Mouse (Mus musculus) E14TG2a.4 (cell line): Measurements from ENCODE around the gene Megf11.

Source experiments
- H3K27me3 ChIP-seq: 2 replicates; pipeline ENCODE4 v1.6.1; 2014; ENCODE audit warnings: low read length, control low read depth; ENCODE audit not compliant: insufficient read depth
- H3K36me3 ChIP-seq: 2 replicates; pipeline ENCODE4 v1.6.1; 2014; ENCODE audit warnings: low read length, control low read depth; ENCODE audit not compliant: insufficient read depth
- H3K4me1 ChIP-seq: replicated peaks from 2 replicates; pipeline ENCODE4 v1.6.1; 2014; ENCODE audit warnings: low read depth, low read length, control low read depth
- H3K4me3 ChIP-seq: replicated peaks from 2 replicates; pipeline ENCODE4 v1.5.1; 2014; ENCODE audit warnings: mild to moderate bottlenecking, low read length
- H3K9me3 ChIP-seq: 2 replicates; pipeline ENCODE4 v1.6.1; 2014; ENCODE audit warnings: low read length, control low read depth
- CTCF ChIP-seq: conservative IDR thresholded peaks from 2 replicates; pipeline ENCODE4 v1.5.1; 2014; ENCODE audit warnings: low read length
- NANOG ChIP-seq: IDR thresholded peaks from 2 replicates; pipeline ENCODE4 v1.6.1; 2014; ENCODE audit warnings: borderline replicate concordance, low read length, mixed read lengths
- POU5F1 ChIP-seq: IDR thresholded peaks from 2 replicates; pipeline ENCODE4 v1.6.1; 2014; ENCODE audit warnings: low read length, borderline replicate concordance

Gene Megf11

DNA sequence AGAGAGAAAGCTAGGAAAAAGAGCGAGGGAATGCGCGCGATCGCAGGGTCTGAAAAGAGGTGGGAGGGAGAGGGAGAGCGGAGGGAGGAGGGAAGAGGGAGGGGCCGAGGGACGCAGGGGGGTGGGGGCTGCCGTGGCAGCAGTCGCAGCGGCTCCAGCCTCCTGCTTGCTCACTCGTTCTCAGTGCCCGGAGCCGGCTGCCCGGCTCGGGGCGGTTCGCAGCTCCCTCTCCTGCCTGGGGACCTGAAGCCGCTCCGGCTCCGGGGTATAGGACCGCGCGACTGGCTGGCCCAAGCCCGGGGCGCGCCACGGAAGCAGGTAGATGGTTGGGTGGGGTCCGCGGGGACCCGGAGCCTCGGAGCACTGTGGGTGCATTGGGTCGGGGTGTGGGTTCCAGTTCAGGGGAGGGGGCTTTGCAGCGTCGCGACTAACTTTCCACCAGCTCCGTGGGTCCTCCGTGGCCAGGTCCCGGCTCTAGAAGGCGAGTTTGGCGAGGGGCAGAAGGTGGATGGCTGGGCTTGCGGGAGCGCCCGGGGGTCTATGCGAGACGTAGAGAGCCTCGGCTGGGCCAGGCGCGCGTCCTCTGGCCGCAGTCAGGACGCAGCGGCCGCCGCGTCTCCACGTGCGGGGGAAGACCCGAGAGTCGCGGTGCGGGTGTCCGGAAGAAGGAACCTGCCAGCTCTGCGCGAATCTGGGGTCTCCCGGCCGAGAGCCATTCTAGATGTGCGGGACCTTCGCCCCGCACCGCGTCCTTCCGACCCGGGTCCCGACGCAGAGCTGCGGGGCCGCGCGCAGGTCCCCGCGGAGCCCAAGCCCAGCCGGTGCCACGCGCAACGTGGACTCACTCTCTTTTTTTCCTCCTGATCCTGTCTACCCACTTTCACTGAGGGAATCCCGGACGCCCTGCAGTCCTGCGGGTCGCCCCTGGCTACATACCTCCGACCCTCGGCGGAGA lies at the start of gene Megf11:
TSS of gene Megf11 (plus strand) at position 116 of the 955 bp plus-strand sequence.
- H3K4me3 ChIP-seq, result peak within 1 kb of the TSS; percentile 88
- peaks cover 44% of the 10 kb centered on the region for H3K27me3 ChIP-seq
- TF ChIP-seq CTCF (no peak), NANOG (no peak), POU5F1 (no peak)
- peaks cover 7% of the 10 kb centered on the region; the same call in 1 of the 2 replicates for H3K9me3 ChIP-seq
- no peaks in the 10 kb centered on the region for H3K36me3 ChIP-seq
- H3K4me1 ChIP-seq, result peaks cover 81% of the 10 kb centered on the region

DNA sequence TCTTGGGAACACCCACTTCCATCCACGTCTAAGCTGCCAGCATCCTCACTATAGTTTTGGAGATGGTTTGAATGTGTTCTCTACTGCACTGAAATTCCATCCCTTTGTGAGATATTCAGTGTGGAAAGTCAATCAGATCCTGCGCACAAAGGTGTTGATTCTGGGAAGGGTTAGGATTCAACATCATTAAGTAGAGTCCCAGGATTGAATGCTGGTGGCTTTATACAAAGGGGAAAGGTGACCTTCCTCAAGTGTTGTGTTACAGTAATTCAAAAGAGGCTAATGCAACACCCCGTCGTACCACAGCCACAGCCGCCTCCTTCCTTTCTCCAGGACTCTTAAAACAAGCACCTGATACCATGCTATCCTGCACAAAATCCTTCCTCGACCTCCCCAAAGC lies 49.6 kb upstream of the Megf11 start:
- peaks cover 46% of the 10 kb centered on the region for H3K4me1 ChIP-seq
- H3K36me3 ChIP-seq, result peaks cover 7% of the 10 kb centered on the region
- H3K4me3 ChIP-seq, result no peak overlapping the region
- 0 out of 2 replicates have a peak, but pooled peaks cover 2% of the 10 kb centered on the region for H3K27me3 ChIP-seq
- TF ChIP-seq NANOG (peak; percentile 79; the same call in 1 of the 2 replicates), POU5F1 (no peak), CTCF (no peak)
- no peaks in the 10 kb centered on the region for H3K9me3 ChIP-seq

- no peak overlapping the region for H3K4me3 ChIP-seq
- peaks cover 4% of the 10 kb centered on the region for H3K36me3 ChIP-seq
- H3K27me3 ChIP-seq, result 0 out of 2 replicates have a peak, but pooled peaks cover 6% of the 10 kb centered on the region
- H3K9me3 ChIP-seq, result no peaks in the 10 kb centered on the region
- peak; percentile 61; the same call in 1 of the 2 replicates for TF ChIP-seq POU5F1
- 0 out of 2 replicates have a peak, but pooled peaks have one; percentile 11 for TF ChIP-seq NANOG
- no peak for TF ChIP-seq CTCF
- peaks cover 53% of the 10 kb centered on the region for H3K4me1 ChIP-seq
These were observed 46.1 kb upstream of the Megf11 start for GRCm38 (mm10) chr9:64339361-64339760.

DNA sequence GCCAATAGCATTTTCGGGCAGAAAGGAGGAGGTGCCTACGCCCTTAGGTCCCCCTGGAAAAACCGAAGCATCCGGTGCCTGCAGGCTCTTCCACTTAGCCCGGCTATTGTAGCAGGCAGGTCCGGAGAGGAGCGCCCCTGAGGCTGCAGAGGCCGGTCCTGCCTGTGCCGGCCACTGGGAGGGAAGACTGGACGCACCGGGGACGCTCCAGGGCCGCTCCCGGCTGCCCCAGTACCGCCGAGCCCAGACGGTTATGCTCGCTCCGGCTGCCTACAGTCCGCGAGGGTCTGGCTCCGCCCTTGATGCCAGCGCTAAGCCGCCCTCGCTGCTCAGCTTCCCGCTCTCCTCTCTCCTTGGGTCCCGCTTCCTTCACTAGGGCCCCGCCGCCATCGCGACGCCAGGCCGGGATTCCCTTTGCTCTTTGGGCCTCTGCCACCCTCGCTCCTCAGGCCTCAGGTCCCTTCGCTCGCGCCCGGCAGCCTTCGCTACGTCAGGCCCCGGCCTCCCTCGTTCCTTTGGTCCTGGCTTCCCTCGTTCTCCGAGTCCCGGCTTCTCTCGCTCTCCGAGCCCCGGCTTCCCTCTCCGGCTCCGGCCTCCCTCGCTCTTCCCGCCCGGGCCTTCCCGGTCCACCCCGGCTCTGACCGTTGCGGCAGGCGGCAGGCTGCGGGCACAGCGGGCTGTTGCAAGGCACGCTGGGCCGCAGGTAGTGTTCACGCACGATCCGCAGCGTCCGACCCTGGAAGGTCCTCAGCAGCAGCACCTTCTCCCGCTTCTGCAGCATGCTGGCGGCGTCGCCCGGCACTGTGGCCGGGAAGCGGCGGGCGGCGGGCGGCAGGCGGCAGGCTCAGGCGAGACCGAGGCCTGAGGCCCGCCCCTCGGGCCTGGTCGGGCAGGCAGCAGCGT lies 44.8 kb upstream of the Megf11 start:
- Histone ChIP-seq H3K36me3 (peaks cover 4% of the 10 kb centered on the region), H3K9me3 (no peaks in the 10 kb centered on the region), H3K4me3 (peak overlapping the region; percentile 84), H3K27me3 (peaks cover 10% of the 10 kb centered on the region; the same call in 1 of the 2 replicates), H3K4me1 (peaks cover 49% of the 10 kb centered on the region)
- TF ChIP-seq NANOG (no peak), CTCF (no peak), POU5F1 (no peak)

DNA sequence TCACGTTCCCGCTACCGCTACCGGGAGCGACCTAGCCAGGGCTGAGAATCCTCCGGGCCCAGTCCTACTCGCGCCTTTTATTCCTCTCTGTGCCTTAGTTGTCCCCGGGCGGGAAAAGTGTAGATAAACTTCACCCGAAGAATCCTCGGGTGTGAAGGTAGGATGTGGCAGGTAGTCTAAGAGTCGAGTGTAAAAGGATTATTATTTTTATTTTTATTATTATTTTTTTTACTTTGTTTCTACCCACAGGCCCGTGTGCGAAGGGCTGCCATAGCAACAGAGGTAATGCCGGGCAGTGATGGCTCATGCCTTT lies 44.2 kb upstream of the Megf11 start, which contains the start of gene Dis3l:
TSS of gene Dis3l (minus strand) at position 35 of the 313 bp plus-strand sequence.
- Histone ChIP-seq H3K36me3 (peaks cover 4% of the 10 kb centered on the region), H3K9me3 (no peaks in the 10 kb centered on the region), H3K27me3 (peaks cover 10% of the 10 kb centered on the region; the same call in 1 of the 2 replicates), H3K4me1 (peaks cover 43% of the 10 kb centered on the region), H3K4me3 (peak within 1 kb of the TSS; percentile 84)
- TF ChIP-seq POU5F1, result no peak

GRCm38 (mm10) chr9:64341671-64342070 lies 43.8 kb upstream of the Megf11 start:
- Histone ChIP-seq H3K27me3 (peaks cover 10% of the 10 kb centered on the region; the same call in 1 of the 2 replicates), H3K9me3 (no peaks in the 10 kb centered on the region), H3K4me1 (peaks cover 38% of the 10 kb centered on the region), H3K36me3 (peaks cover 4% of the 10 kb centered on the region), H3K4me3 (no peak overlapping the region)
- TF ChIP-seq NANOG, result no peak

DNA sequence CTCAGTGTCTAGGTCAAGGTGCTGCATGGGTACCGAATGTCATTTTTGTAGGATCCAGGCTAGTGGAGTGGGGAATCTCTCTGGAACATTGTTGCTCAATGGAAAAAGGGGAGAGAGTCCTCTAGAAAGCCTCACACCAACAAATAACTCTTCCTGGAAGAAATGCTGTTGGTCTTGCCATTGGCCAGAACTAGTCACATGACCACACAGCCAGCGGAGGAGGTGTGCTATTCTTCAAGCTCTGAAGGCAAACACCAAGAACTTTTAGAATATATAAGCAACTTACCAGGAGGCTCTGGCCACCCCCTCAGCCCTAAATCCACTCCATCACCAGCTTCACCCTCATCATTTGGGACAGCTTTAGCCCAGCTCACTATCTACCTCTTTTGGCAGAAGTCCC lies 41.8 kb upstream of the Megf11 start:
- Histone ChIP-seq H3K9me3 (no peaks in the 10 kb centered on the region), H3K4me3 (no peak overlapping the region), H3K4me1 (peaks cover 23% of the 10 kb centered on the region), H3K27me3 (peaks cover 10% of the 10 kb centered on the region; the same call in 1 of the 2 replicates), H3K36me3 (no peaks in the 10 kb centered on the region)
- TF ChIP-seq POU5F1, result no peak

DNA sequence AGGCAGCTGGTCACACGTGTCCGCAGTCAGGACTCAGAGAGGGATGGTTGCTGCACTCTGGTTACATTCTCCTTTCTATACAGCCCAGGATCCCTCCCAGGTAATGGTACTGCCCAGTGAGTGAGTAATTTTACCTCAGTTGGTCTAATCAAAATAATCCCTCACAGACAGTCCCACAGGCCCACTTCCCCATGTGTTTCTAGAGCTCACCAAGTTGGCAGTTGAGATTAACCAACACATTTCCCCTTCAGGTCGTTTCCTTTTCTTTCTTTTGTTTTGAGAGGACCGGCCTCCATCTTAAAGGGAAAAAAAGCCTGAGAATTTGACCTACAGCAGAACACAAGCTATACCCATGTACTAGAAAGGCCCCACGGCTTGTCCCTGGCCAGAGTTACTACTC lies 39.5 kb upstream of the Megf11 start:
- peaks cover 7% of the 10 kb centered on the region; the same call in 1 of the 2 replicates for H3K4me1 ChIP-seq
- no peak overlapping the region for H3K4me3 ChIP-seq
- H3K9me3 ChIP-seq, result no peaks in the 10 kb centered on the region
- TF ChIP-seq CTCF, result no peak
- no peak for TF ChIP-seq NANOG
- no peak for TF ChIP-seq POU5F1
- peaks cover 8% of the 10 kb centered on the region; the same call in 1 of the 2 replicates for H3K27me3 ChIP-seq
- no peaks in the 10 kb centered on the region for H3K36me3 ChIP-seq
